Mouse (Mus musculus) midbrain, embryonic 15.5 days (tissue): ENCODE measurements at regions not wholly inside any gene's neighbourhood (a gene's known extent, or its start where the extent isn't known, plus 50 kb on each side); places are given as distances from the start of the nearest gene placed in this dataset.

Experiments
- ATAC-seq: fragments of 200-750 bp; cut with Nextera tagmentation; replicated peaks from 2 replicates; pipeline ENCODE4 v1.8.0; 2017; ENCODE audit warnings: moderate TSS enrichment
- H3K27ac ChIP-seq: fragments of 300-500 bp; sonication (generic); 2 replicates; pipeline ENCODE4 v1.5.1; 2015; ENCODE audit warnings: mild to moderate bottlenecking, inconsistent platforms
- H3K27me3 ChIP-seq: fragments of 300-500 bp; sonication (generic); replicated peaks from 2 replicates; pipeline ENCODE4 v1.6.1; 2015; ENCODE audit warnings: inconsistent platforms
- H3K36me3 ChIP-seq: fragments of 300-500 bp; sonication (generic); replicated peaks from 2 replicates; pipeline ENCODE4 v1.6.1; 2015; ENCODE audit warnings: inconsistent platforms
- H3K4me1 ChIP-seq: fragments of 300-500 bp; sonication (generic); 2 replicates; pipeline ENCODE4 v1.6.1; 2015; ENCODE audit warnings: inconsistent platforms
- H3K4me2 ChIP-seq: fragments of 300-500 bp; sonication (generic); 2 replicates; pipeline ENCODE4 v1.6.1; 2015; ENCODE audit warnings: inconsistent platforms, mild to moderate bottlenecking, moderate library complexity
- H3K4me3 ChIP-seq: fragments of 300-500 bp; sonication (generic); 2 replicates; pipeline ENCODE4 v1.5.1; 2015; ENCODE audit warnings: mild to moderate bottlenecking, inconsistent platforms
- H3K9ac ChIP-seq: fragments of 300-500 bp; sonication (generic); 2 replicates; pipeline ENCODE4 v1.6.1; 2015; ENCODE audit warnings: mild to moderate bottlenecking, inconsistent platforms
- H3K9me3 ChIP-seq: fragments of 300-500 bp; sonication (generic); 2 replicates; pipeline ENCODE4 v1.6.1; 2016; ENCODE audit warnings: inconsistent platforms
- WGBS: fragments of 180-500 bp; shearing (Covaris S2); methylation state at CpG from one replicate; pipeline ENCODE4 v1.1.7; 2015; ENCODE audit warnings: mixed read lengths; 5-methylcytosine and 5-hydroxymethylcytosine counted together

DNA sequence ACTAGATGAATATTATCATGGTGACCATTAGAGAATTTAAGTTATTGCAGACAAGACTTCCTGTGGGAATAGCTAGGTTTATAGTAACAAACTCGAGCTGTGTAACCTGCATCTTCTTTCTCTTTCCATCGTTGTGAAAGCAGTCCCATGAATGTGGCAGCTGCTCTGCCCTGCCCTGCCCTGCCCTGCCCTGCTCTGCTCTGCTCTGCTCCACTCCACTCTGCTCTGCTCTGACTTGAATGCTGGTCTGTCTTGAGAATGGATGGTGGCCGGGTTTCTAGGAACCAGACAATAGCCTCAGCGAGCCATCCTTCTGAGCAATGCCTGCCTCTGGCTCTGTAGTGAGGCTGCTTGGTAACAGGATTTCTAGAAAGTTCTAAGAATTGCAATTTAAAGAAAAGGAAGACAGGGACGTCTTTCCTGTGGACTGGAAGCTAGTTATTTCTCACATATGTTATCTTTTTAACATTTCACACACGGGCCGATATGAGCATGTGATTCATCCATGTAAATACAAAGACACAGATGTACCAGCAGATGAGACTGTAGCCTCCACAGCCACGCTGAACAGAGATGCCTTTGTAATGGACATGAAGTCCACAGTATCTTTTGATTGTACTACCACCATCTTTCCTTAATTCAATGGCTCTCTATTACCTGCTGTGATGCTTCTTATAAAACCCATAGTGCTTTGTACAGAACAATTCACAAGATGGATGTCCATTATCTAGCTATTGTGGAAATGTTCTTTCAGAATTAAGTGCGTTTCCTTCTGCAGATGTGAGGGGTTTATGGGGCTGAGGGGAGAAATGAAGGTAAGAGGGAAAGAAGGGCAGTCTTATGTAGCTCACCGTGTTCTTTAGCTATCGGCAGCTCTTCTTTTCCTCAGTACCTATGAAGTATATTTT is 295.4 kb downstream of the Arl4a start:
- H3K9me3 ChIP-seq: no peaks in the 10 kb centered on the region
- H3K4me1 ChIP-seq: 0 out of 2 replicates have a peak, but pooled peaks cover 3% of the 10 kb centered on the region
- no peak overlapping the region for H3K4me2 ChIP-seq
- no peaks in the 10 kb centered on the region for H3K27me3 ChIP-seq
- no peak overlapping the region for H3K27ac ChIP-seq
- H3K36me3 ChIP-seq: no peaks in the 10 kb centered on the region
- ATAC-seq: peak; percentile 76
- 32% methylated on average over 11 of the region's 11 CpGs for WGBS
- H3K9ac ChIP-seq: no peak overlapping the region
- H3K4me3 ChIP-seq: no peak overlapping the region

- 11% methylated on average over 13 of the region's 13 CpGs for WGBS
- H3K9me3 ChIP-seq: no peaks in the 10 kb centered on the region
- no peak overlapping the region for H3K4me3 ChIP-seq
- no peak for ATAC-seq
- no peak overlapping the region for H3K9ac ChIP-seq
- no peaks in the 10 kb centered on the region for H3K36me3 ChIP-seq
- H3K4me1 ChIP-seq: peaks cover 8% of the 10 kb centered on the region
- H3K4me2 ChIP-seq: no peak overlapping the region
- no peaks in the 10 kb centered on the region for H3K27me3 ChIP-seq
- H3K27ac ChIP-seq: no peak overlapping the region
Observed at GRCm38 (mm10) chr12:39741051-39741847, 296.6 kb downstream of the Arl4a start.

DNA sequence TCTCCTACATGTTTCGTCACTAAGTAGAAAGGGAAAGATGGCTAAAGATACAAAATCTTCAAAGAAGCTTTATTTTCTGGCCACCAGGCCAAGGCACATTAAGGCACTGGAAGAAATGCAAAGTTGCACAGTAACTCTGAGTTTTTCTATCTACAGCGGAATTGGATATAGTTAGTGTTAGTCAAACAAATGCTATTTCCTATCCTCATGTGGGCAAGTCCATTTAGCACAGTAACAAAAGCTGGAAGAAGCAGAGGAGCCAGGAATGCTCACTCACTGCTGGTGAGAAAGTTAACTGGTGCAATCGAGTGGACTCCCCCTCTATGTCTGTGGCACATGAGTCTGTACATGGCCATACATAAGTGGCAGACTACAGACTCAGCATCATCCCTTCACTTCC is 300.9 kb downstream of the Arl4a start:
- H3K4me1 ChIP-seq: peaks cover 14% of the 10 kb centered on the region
- no peaks in the 10 kb centered on the region for H3K36me3 ChIP-seq
- H3K9me3 ChIP-seq: no peaks in the 10 kb centered on the region
- no peak overlapping the region for H3K9ac ChIP-seq
- WGBS: 93% methylated on average over 3 of the region's 3 CpGs
- no peak overlapping the region for H3K4me2 ChIP-seq
- ATAC-seq: no peak
- no peaks in the 10 kb centered on the region for H3K27me3 ChIP-seq
- no peak overlapping the region for H3K4me3 ChIP-seq
- H3K27ac ChIP-seq: no peak overlapping the region

GRCm38 (mm10) chr12:39736097-39736920 is 301.5 kb downstream of the Arl4a start:
- H3K36me3 ChIP-seq: no peaks in the 10 kb centered on the region
- H3K27me3 ChIP-seq: no peaks in the 10 kb centered on the region
- no peak overlapping the region for H3K4me3 ChIP-seq
- H3K9ac ChIP-seq: no peak overlapping the region
- ATAC-seq: peak; percentile 72
- no peaks in the 10 kb centered on the region for H3K9me3 ChIP-seq
- no peak overlapping the region for H3K4me2 ChIP-seq
- H3K27ac ChIP-seq: peak overlapping the region; percentile 62
- peaks cover 14% of the 10 kb centered on the region for H3K4me1 ChIP-seq
- WGBS: 23% methylated on average over 9 of the region's 9 CpGs

DNA sequence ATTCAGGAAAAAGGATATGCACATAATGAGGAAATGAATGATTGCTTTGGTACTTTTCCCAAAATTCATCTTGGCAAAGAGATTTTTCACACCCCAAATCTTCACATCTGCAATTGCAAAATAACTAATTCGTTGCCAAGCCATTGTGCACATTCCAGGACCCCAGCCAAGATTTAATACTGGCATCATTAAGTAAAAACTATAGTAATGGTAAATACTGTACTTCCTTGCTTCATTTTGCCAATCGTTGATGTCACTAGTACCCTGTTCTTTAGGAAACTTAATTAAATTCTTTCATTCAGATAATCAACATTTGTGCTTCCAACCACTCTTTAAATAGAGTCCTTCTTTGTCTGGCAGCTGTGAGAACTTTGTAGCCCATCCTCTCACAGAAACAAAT is 303.6 kb downstream of the Arl4a start:
- no peak overlapping the region for H3K4me3 ChIP-seq
- no peaks in the 10 kb centered on the region for H3K27me3 ChIP-seq
- peaks cover 14% of the 10 kb centered on the region for H3K4me1 ChIP-seq
- H3K36me3 ChIP-seq: no peaks in the 10 kb centered on the region
- WGBS: 66% methylated on average over 2 of the region's 2 CpGs
- H3K9ac ChIP-seq: no peak overlapping the region
- H3K4me2 ChIP-seq: no peak overlapping the region
- H3K27ac ChIP-seq: no peak overlapping the region
- no peaks in the 10 kb centered on the region for H3K9me3 ChIP-seq
- no peak for ATAC-seq

DNA sequence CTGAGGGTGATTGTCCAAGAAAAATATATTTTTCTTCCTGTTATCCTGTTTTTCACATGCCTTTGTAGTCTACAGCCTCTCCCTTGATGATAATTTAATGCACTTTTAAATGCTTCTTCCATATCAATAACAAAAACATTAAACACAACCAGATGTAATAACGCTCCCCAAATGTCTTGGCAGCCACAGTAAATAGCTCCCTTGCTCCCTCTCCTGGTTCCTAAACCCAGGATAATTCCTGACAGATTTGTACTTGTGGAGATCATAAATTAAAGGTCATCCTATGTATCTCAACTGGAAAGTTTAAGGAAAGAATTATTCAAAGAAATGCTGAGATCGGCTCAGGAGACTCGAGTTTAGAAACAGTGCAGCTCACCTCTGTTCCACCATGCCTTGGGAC is 306.6 kb downstream of the Arl4a start:
- Histone ChIP-seq H3K4me3 (no peak overlapping the region), H3K9me3 (no peaks in the 10 kb centered on the region), H3K27ac (no peak overlapping the region), H3K9ac (no peak overlapping the region), H3K27me3 (no peaks in the 10 kb centered on the region), H3K4me1 (peaks cover 8% of the 10 kb centered on the region), H3K4me2 (no peak overlapping the region), H3K36me3 (no peaks in the 10 kb centered on the region)
- 79% methylated on average over 3 of the region's 3 CpGs for WGBS
- no peak for ATAC-seq

DNA sequence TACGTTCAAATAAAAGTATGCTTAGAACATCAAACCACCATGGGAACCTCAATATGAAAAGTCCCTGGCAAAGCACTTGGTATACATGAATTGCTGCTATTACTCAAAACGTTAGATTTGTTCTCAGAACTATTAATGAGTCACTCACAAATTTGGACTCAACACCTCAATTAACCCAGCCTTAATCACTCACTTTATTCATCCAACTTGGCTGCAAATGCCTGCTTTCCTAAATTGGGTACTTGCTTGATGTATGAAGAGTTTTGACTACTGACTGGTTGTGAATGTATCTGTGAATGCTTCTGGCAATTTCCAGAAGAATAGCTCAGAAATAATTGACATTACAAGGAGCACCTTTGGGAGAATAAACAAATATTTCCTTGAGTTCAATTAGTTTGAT is 308.6 kb downstream of the Arl4a start:
- no peak for ATAC-seq
- no peaks in the 10 kb centered on the region for H3K4me1 ChIP-seq
- H3K27ac ChIP-seq: no peak overlapping the region
- no peak overlapping the region for H3K4me2 ChIP-seq
- no peaks in the 10 kb centered on the region for H3K27me3 ChIP-seq
- 84% methylated on average over 2 of the region's 2 CpGs for WGBS
- no peak overlapping the region for H3K4me3 ChIP-seq
- no peaks in the 10 kb centered on the region for H3K9me3 ChIP-seq
- no peaks in the 10 kb centered on the region for H3K36me3 ChIP-seq
- H3K9ac ChIP-seq: no peak overlapping the region

DNA sequence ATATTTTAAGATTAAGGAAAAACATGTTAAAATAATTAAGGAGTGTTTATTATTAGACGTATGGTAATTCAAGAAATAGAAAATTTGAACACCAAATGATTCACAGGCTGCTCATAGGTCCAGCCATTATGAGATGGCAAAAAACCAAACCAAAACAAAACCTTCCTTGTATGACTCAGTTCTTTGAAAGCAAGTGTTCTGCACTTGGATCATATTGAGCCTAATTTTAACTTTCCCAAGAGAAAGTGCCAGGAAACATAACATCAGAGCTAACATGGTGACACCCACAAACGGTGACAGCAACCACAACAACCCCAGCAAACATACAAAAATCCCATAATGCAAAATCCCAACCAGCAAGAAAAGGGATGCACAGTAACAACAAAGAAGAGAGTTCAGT is 313.7 kb downstream of the Arl4a start:
- Histone ChIP-seq H3K4me2 (no peak overlapping the region), H3K27me3 (no peaks in the 10 kb centered on the region), H3K36me3 (no peaks in the 10 kb centered on the region), H3K4me3 (no peak overlapping the region), H3K27ac (no peak overlapping the region), H3K4me1 (no peaks in the 10 kb centered on the region), H3K9ac (no peak overlapping the region), H3K9me3 (no peaks in the 10 kb centered on the region)
- WGBS: 95% methylated on average over 2 of the region's 2 CpGs
- no peak for ATAC-seq

GRCm38 (mm10) chr12:39715120-39715519 is 322.7 kb downstream of the Arl4a start:
- Histone ChIP-seq H3K9me3 (no peaks in the 10 kb centered on the region), H3K27ac (peak overlapping the region; percentile 81), H3K36me3 (no peaks in the 10 kb centered on the region), H3K4me3 (no peak overlapping the region), H3K4me1 (peaks cover 10% of the 10 kb centered on the region), H3K27me3 (no peaks in the 10 kb centered on the region), H3K9ac (no peak overlapping the region), H3K4me2 (peak overlapping the region; percentile 16; the same call in 1 of the 2 replicates)
- ATAC-seq: peak; percentile 89
- 13% methylated on average over 4 of the region's 4 CpGs for WGBS

- Histone ChIP-seq H3K27ac (peak overlapping the region; percentile 54; the same call in 1 of the 2 replicates), H3K36me3 (no peaks in the 10 kb centered on the region), H3K4me1 (peaks cover 10% of the 10 kb centered on the region), H3K4me2 (no peak overlapping the region), H3K9ac (no peak overlapping the region), H3K4me3 (no peak overlapping the region), H3K27me3 (no peaks in the 10 kb centered on the region), H3K9me3 (no peaks in the 10 kb centered on the region)
- WGBS: 85% methylated on average over 2 of the region's 2 CpGs
- peak; percentile 57 for ATAC-seq
Observed at GRCm38 (mm10) chr12:39714169-39714794, 323.5 kb downstream of the Arl4a start.

GRCm38 (mm10) chr12:39711807-39712206 is 326.0 kb downstream of the Arl4a start:
- H3K36me3 ChIP-seq: no peaks in the 10 kb centered on the region
- H3K9ac ChIP-seq: no peak overlapping the region
- WGBS: 83% methylated on average over 1 of the region's 1 CpGs
- no peaks in the 10 kb centered on the region for H3K9me3 ChIP-seq
- H3K4me1 ChIP-seq: peaks cover 10% of the 10 kb centered on the region
- H3K27me3 ChIP-seq: no peaks in the 10 kb centered on the region
- ATAC-seq: no peak
- H3K27ac ChIP-seq: no peak overlapping the region
- H3K4me3 ChIP-seq: no peak overlapping the region
- no peak overlapping the region for H3K4me2 ChIP-seq
